Mouse (Mus musculus) liver, embryonic 11.5 days (tissue): Measurements from ENCODE around the gene Crispld2. TPM values are rescaled to one million over a fixed set of nuclear protein-coding genes. Genes with fewer than 3 reads are reported as not detected.

ENCODE experiments used
- ATAC-seq: fragments of 200-750 bp; cut with Nextera tagmentation; replicated peaks from 2 replicates; pipeline ENCODE4 v1.8.0; 2017; ENCODE audit warnings: moderate number of reproducible peaks, mild to moderate bottlenecking, moderate TSS enrichment, moderate library complexity; ENCODE audit not compliant: low FRiP score
- DNase-seq: peaks from one replicate; pipeline ENCODE4 v3.0.0-alpha.2; 2017; ENCODE audit warnings: low spot score
- H3K27ac ChIP-seq: fragments of 300-500 bp; sonication (generic); 2 replicates; pipeline ENCODE4 v1.5.1; 2014; ENCODE audit warnings: mild to moderate bottlenecking, low read depth, low read length, control low read depth
- H3K27me3 ChIP-seq: fragments of 300-500 bp; sonication (generic); replicated peaks from 2 replicates; pipeline ENCODE4 v1.6.1; 2014; ENCODE audit warnings: low read length, mixed read lengths; ENCODE audit not compliant: control insufficient read depth, insufficient read depth
- H3K36me3 ChIP-seq: fragments of 300-500 bp; sonication (generic); 2 replicates; pipeline ENCODE4 v1.6.1; 2014; ENCODE audit warnings: mild to moderate bottlenecking, low read length, moderate library complexity, mixed read lengths; ENCODE audit not compliant: control insufficient read depth, insufficient read depth
- H3K4me1 ChIP-seq: fragments of 300-500 bp; sonication (generic); replicated peaks from 2 replicates; pipeline ENCODE4 v1.6.1; 2014; ENCODE audit warnings: low read length, mixed read lengths; ENCODE audit not compliant: control insufficient read depth, insufficient read depth
- H3K4me2 ChIP-seq: fragments of 300-500 bp; sonication (generic); 2 replicates; pipeline ENCODE4 v1.6.1; 2014; ENCODE audit warnings: mild to moderate bottlenecking, control low read depth, moderate library complexity
- H3K4me3 ChIP-seq: fragments of 300-500 bp; sonication (generic); 2 replicates; pipeline ENCODE4 v1.5.1; 2014; ENCODE audit warnings: low read depth, low read length, control low read depth
- H3K9ac ChIP-seq: fragments of 300-500 bp; sonication (generic); 2 replicates; pipeline ENCODE4 v1.6.1; 2014; ENCODE audit warnings: low read depth, low read length, control low read depth
- H3K9me3 ChIP-seq: fragments of 300-500 bp; sonication (generic); 2 replicates; pipeline ENCODE4 v1.6.1; 2016; ENCODE audit warnings: low read length, inconsistent platforms, mixed read lengths; ENCODE audit not compliant: control insufficient read depth
- WGBS: fragments of 180-500 bp; shearing (Covaris S2); extraction: QIAGEN DNeasy Blood & Tissue Kit; methylation state at CpG from one replicate; pipeline ENCODE4 v1.1.7; 2014; 5-methylcytosine and 5-hydroxymethylcytosine counted together
- polyA plus RNA-seq: library from polyadenylated mRNA; unstranded; fragments of >200 nt; fragmentation: Nextera tagmentation; extraction: Ambion mirVana; gene quantifications from 2 replicates; pipeline ENCODE4 v1.2.1, GENCODE M21; 2014

The Crispld2 gene
- polyA plus RNA-seq, 1 experiment from 2014 or later = 3.8 TPM

DNA sequence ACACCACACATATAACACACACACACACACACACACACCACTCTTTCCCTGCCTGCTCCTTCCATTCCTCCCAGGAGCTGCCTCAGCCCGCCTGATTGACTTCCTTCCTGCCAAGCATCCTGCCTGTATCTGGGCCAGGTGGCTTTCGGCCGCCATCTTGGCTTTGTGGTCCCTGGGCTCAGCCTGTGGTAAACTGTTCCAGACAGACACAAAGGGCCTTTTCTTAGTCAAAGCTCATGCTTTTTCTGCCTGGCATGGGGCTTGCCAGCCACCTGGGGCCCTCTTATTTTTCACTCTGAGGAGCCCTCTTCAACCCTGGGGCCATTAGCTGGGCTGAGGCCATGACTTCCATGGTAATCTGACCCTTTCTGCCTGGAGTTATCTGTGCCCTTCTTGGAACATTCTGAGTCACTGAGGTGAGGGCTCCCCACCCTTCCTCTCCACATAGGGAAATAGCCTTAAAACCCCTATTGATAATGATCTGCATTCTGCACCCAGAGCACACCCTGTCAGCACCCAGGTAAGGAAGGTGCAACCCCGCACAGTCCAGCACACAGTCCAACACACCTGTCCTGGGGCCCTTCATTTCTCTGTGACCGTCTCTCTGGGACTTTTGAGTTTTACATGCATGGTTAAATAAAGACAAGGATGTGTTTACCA, 40.4 kb downstream of the Crispld2 start:
- 82% methylated on average over 5 of the region's 5 CpGs for WGBS
- ATAC-seq (no peak), DNase-seq (no peak)
- H3K27ac ChIP-seq = no peak overlapping the region
- H3K4me1 ChIP-seq = no peaks in the 10 kb centered on the region
- H3K9ac ChIP-seq = no peak overlapping the region
- H3K36me3 ChIP-seq = no peaks in the 10 kb centered on the region
- H3K4me3 ChIP-seq = no peak overlapping the region
- H3K4me2 ChIP-seq = no peak overlapping the region
- H3K9me3 ChIP-seq = no peaks in the 10 kb centered on the region
- H3K27me3 ChIP-seq = no peaks in the 10 kb centered on the region; the same call in 1 of the 2 replicates

- H3K36me3 ChIP-seq = no peaks in the 10 kb centered on the region
- no peak overlapping the region for H3K27ac ChIP-seq
- 0 out of 2 replicates have a peak, but pooled peaks cover 2% of the 10 kb centered on the region for H3K4me1 ChIP-seq
- H3K9me3 ChIP-seq = no peaks in the 10 kb centered on the region
- H3K27me3 ChIP-seq = no peaks in the 10 kb centered on the region; the same call in 1 of the 2 replicates
- no peak overlapping the region for H3K4me3 ChIP-seq
- no peak overlapping the region for H3K4me2 ChIP-seq
- H3K9ac ChIP-seq = no peak overlapping the region
- 58% methylated on average over 6 of the region's 6 CpGs for WGBS
- DNase-seq = no peak
- ATAC-seq = no peak
Measured at GRCm38 (mm10) chr8:120034471-120034870, 42.2 kb downstream of the Crispld2 start.

DNA sequence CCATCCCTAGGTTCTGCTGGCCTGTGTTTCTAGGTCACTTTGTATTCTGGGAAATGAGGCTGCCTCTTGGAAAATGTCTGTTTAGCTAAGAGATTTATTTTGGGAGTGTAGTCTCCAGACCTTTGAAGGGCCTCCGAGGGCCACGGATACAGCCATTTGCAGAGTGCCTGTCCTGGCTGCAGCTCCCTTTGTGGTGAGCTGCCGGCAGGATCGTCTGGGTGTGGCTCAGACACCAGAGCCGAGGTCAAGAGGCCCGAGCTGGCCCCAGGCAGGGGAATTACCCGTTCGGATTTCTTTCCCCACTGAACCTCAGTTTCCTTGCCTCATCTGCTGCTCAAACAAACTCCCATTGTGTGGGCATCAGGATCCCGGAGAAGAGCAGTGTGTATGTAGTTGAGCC, 43.9 kb downstream of the Crispld2 start:
- no peak for ATAC-seq
- Histone ChIP-seq H3K4me1 (peaks cover 10% of the 10 kb centered on the region), H3K27me3 (no peaks in the 10 kb centered on the region; the same call in 1 of the 2 replicates), H3K9ac (no peak overlapping the region), H3K27ac (no peak overlapping the region), H3K36me3 (no peaks in the 10 kb centered on the region), H3K9me3 (no peaks in the 10 kb centered on the region), H3K4me3 (no peak overlapping the region), H3K4me2 (no peak overlapping the region)
- 35% methylated on average over 9 of the region's 9 CpGs for WGBS
- no peak for DNase-seq

DNA sequence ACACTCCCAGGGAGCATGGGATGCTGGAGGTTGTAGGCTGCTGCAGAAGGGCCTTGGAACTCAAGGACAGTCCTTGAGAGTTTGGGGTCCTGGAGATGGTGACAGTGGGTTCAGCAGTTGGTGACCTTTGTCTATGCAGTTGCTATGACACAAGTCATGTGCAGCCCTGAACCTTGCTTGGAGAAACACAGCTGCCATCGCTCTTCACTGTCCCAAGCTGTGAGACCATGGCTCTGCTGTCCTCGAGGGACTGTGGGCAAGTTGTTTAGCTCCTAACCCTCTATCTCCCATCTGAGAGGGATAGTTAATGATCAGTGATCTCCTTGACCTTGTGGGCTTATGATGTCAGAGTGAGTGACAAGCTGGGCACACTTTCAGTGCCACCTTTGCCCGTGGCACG, 44.3 kb downstream of the Crispld2 start:
- no peak overlapping the region for H3K27ac ChIP-seq

GRCm38 (mm10) chr8:120037199-120037598, 45.0 kb downstream of the Crispld2 start:
- ATAC-seq = no peak
- Histone ChIP-seq H3K4me3 (no peak overlapping the region), H3K36me3 (no peaks in the 10 kb centered on the region), H3K4me1 (peaks cover 13% of the 10 kb centered on the region), H3K9me3 (no peaks in the 10 kb centered on the region), H3K27ac (no peak overlapping the region), H3K4me2 (no peak overlapping the region), H3K9ac (no peak overlapping the region), H3K27me3 (no peaks in the 10 kb centered on the region; the same call in 1 of the 2 replicates)
- DNase-seq = no peak
- 81% methylated on average over 15 of the region's 15 CpGs for WGBS

More for the DNA sequence above, 44.3 kb downstream of the Crispld2 start:
- no peak overlapping the region for H3K4me3 ChIP-seq
- WGBS = 84% methylated on average over 4 of the region's 4 CpGs
- peaks cover 12% of the 10 kb centered on the region for H3K4me1 ChIP-seq
- no peaks in the 10 kb centered on the region for H3K36me3 ChIP-seq
- ATAC-seq (no peak), DNase-seq (no peak)
- H3K27me3 ChIP-seq = no peaks in the 10 kb centered on the region; the same call in 1 of the 2 replicates
- H3K4me2 ChIP-seq = no peak overlapping the region
- no peaks in the 10 kb centered on the region for H3K9me3 ChIP-seq
- no peak overlapping the region for H3K9ac ChIP-seq

DNA sequence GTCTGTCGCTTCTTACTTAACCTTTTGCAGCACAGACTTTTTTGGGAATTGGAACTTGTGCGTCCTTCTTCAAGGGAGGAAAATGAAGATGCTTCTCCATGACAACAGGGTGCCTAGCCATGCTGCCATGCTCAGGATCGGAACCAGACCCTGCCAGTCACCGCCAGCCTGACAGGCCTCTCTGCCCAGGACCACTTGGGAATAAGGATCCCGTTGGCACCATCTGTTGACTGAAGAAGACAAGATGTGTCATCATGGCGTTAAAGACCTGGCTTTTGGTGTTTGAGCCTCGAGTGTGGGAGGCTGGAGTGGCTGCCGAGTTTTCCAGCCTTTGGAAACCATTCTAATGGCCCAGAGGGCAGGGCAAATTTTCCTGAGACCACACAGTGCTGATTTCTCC, 45.4 kb downstream of the Crispld2 start:
- ATAC-seq (no peak), DNase-seq (no peak)
- no peak overlapping the region for H3K9ac ChIP-seq
- H3K27ac ChIP-seq = no peak overlapping the region
- WGBS = 77% methylated on average over 8 of the region's 8 CpGs
- peaks cover 17% of the 10 kb centered on the region for H3K4me1 ChIP-seq
- no peaks in the 10 kb centered on the region; the same call in 1 of the 2 replicates for H3K27me3 ChIP-seq
- H3K36me3 ChIP-seq = no peaks in the 10 kb centered on the region
- H3K4me2 ChIP-seq = no peak overlapping the region
- no peaks in the 10 kb centered on the region for H3K9me3 ChIP-seq
- H3K4me3 ChIP-seq = no peak overlapping the region

- H3K9me3 ChIP-seq = no peaks in the 10 kb centered on the region
- H3K4me3 ChIP-seq = no peak overlapping the region
- H3K4me1 ChIP-seq = peaks cover 21% of the 10 kb centered on the region
- H3K4me2 ChIP-seq = no peak overlapping the region
- H3K9ac ChIP-seq = no peak overlapping the region
- H3K27ac ChIP-seq = no peak overlapping the region
- H3K27me3 ChIP-seq = no peaks in the 10 kb centered on the region; the same call in 1 of the 2 replicates
- ATAC-seq = no peak
- WGBS = 90% methylated on average over 12 of the region's 12 CpGs
- no peak for DNase-seq
- no peaks in the 10 kb centered on the region for H3K36me3 ChIP-seq
Measured at GRCm38 (mm10) chr8:120038741-120039140, 46.5 kb downstream of the Crispld2 start.

GRCm38 (mm10) chr8:120039313-120039919, 47.2 kb downstream of the Crispld2 start:
- ATAC-seq (no peak), DNase-seq (no peak)
- no peak overlapping the region for H3K4me2 ChIP-seq
- H3K4me1 ChIP-seq = peaks cover 21% of the 10 kb centered on the region
- no peak overlapping the region for H3K27ac ChIP-seq
- H3K36me3 ChIP-seq = no peaks in the 10 kb centered on the region
- no peak overlapping the region for H3K4me3 ChIP-seq
- H3K27me3 ChIP-seq = no peaks in the 10 kb centered on the region; the same call in 1 of the 2 replicates
- 70% methylated on average over 11 of the region's 11 CpGs for WGBS
- no peaks in the 10 kb centered on the region for H3K9me3 ChIP-seq
- H3K9ac ChIP-seq = no peak overlapping the region

- no peak overlapping the region for H3K9ac ChIP-seq
- H3K4me3 ChIP-seq = no peak overlapping the region
- H3K27ac ChIP-seq = no peak overlapping the region
- H3K4me2 ChIP-seq = no peak overlapping the region
- 21% methylated on average over 1 of the region's 1 CpGs for WGBS
- no peaks in the 10 kb centered on the region; the same call in 1 of the 2 replicates for H3K27me3 ChIP-seq
- ATAC-seq (no peak), DNase-seq (no peak)
- peaks cover 21% of the 10 kb centered on the region for H3K4me1 ChIP-seq
- no peaks in the 10 kb centered on the region for H3K9me3 ChIP-seq
- no peaks in the 10 kb centered on the region for H3K36me3 ChIP-seq
Measured at GRCm38 (mm10) chr8:120040861-120041260, 48.6 kb downstream of the Crispld2 start.
